Mouse (Mus musculus) hindbrain, postnatal 0 days (tissue): ENCODE data around the gene Kdm4b. TPM values are rescaled to one million over a fixed set of nuclear protein-coding genes. Genes with fewer than 3 reads are reported as not detected.

ENCODE experiments used
- ATAC-seq: fragments of 200-750 bp; cut with Nextera tagmentation; 2 replicates; pipeline ENCODE4 v1.8.0; 2017; ENCODE audit warnings: mild to moderate bottlenecking, moderate TSS enrichment, moderate library complexity
- DNase-seq: peaks from one replicate; pipeline ENCODE4 v3.0.0-alpha.2; 2015; ENCODE audit warnings: low spot score
- H3K27ac ChIP-seq: fragments of 300-500 bp; sonication (generic); 2 replicates; pipeline ENCODE4 v1.5.1; 2014; ENCODE audit warnings: mild to moderate bottlenecking
- H3K27me3 ChIP-seq: fragments of 300-500 bp; sonication (generic); 2 replicates; pipeline ENCODE4 v1.6.1; 2014; ENCODE audit warnings: low read length, mixed read lengths; ENCODE audit not compliant: insufficient read depth
- H3K36me3 ChIP-seq: fragments of 300-500 bp; sonication (generic); 2 replicates; pipeline ENCODE4 v1.6.1; 2014; ENCODE audit warnings: low read length, mixed read lengths; ENCODE audit not compliant: insufficient read depth
- H3K4me1 ChIP-seq: fragments of 300-500 bp; sonication (generic); 2 replicates; pipeline ENCODE4 v1.6.1; 2014; ENCODE audit warnings: antibody characterized with exemption, low read length, mixed read lengths; ENCODE audit not compliant: insufficient read depth
- H3K4me2 ChIP-seq: fragments of 300-500 bp; sonication (generic); 2 replicates; pipeline ENCODE4 v1.6.1; 2014; ENCODE audit warnings: low read depth, mild to moderate bottlenecking, low read length, moderate library complexity, mixed read lengths
- H3K4me3 ChIP-seq: fragments of 300-500 bp; sonication (generic); 2 replicates; pipeline ENCODE4 v1.5.1; 2014; ENCODE audit warnings: low read length
- H3K9ac ChIP-seq: fragments of 300-500 bp; sonication (generic); replicated peaks from 2 replicates; pipeline ENCODE4 v1.6.1; 2014; ENCODE audit warnings: mild to moderate bottlenecking, low read length, moderate library complexity, mixed read lengths
- H3K9me3 ChIP-seq: fragments of 300-500 bp; sonication (generic); 2 replicates; pipeline ENCODE4 v1.6.1; 2016; ENCODE audit warnings: low read length, mixed read lengths
- CTCF ChIP-seq: IDR thresholded peaks from 2 replicates; pipeline ENCODE4 v1.5.1; 2016; ENCODE audit warnings: antibody characterized with exemption, control low read depth, low read depth
- WGBS: fragments of 180-500 bp; shearing (Covaris S2); extraction: QIAGEN DNeasy Blood & Tissue Kit; methylation state at CpG from one replicate; pipeline ENCODE4 v1.1.7; 2014; 5-methylcytosine and 5-hydroxymethylcytosine counted together
- polyA plus RNA-seq: library from polyadenylated mRNA; unstranded; fragments of >200 nt; fragmentation: Nextera tagmentation; extraction: Ambion mirVana; gene quantifications from 2 replicates; pipeline ENCODE4 v1.2.1, GENCODE M21; 2015
- total RNA-seq: library from RNA; depleted of rRNA; stranded (reverse); fragments of >200 nt; gene quantifications from 2 replicates; pipeline ENCODE4 v1.2.3, GENCODE M21; 2014

The Kdm4b gene
- total and polyA plus RNA-seq, 2 experiments from 2014 or later, result 42.5 to 144 TPM

DNA sequence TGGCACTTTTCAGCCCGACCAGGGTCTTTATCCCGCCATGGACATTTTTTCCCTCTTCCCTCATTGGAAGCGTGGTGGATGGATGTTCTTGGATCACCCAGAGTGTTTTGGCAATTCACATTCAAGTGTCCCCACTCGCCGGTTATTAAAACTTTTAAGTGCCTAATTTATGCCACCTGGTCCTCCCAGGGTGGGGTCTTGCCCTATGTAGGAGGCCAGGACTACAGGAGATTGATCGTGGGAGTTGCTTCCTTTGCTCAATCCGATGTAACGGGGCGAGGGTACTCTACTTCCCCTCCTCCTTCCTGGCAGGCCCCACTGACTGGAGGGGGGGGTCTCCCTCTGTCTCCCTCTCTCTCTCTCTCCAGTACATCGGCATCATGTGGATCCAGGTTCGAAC, 21.1 kb upstream of the Kdm4b start:
- Histone ChIP-seq H3K4me1 (no peaks in the 10 kb centered on the region; the same call in 1 of the 2 replicates), H3K9ac (peak overlapping the region; percentile 41; the same call in 1 of the 2 replicates), H3K9me3 (no peaks in the 10 kb centered on the region), H3K27ac (no peak overlapping the region), H3K36me3 (no peaks in the 10 kb centered on the region), H3K4me3 (peak overlapping the region; percentile 74), H3K4me2 (peak overlapping the region; percentile 96), H3K27me3 (no peaks in the 10 kb centered on the region)
- DNase-seq (no peak), ATAC-seq (no peak)
- no peak for TF ChIP-seq CTCF
- WGBS, result 9% methylated on average over 11 of the region's 11 CpGs

DNA sequence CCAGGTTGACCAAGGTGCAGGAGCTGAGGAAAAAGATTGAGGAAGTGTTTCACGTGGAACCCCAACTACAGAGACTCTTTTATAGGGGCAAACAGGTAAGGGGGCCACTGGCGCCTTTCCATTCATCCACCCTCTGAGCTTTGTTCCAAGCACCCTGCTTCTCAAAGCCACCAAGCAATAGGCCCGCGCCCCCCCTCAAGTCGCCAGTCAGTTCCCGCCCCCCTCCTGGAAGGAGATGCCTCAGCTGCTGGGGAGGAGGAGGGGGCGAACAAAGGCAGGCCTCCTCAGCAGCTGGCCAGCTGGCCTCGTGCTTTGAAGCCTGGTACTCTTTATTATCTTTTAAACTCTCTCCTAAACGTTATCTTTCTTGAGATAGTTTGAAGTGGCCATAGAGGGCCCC, 20.7 kb upstream of the Kdm4b start:
- H3K4me1 ChIP-seq, result no peaks in the 10 kb centered on the region; the same call in 1 of the 2 replicates
- no peak for DNase-seq
- 30% methylated on average over 9 of the region's 9 CpGs for WGBS
- H3K36me3 ChIP-seq, result no peaks in the 10 kb centered on the region
- H3K4me3 ChIP-seq, result peak overlapping the region; percentile 74
- no peak for ATAC-seq
- TF ChIP-seq CTCF, result no peak
- peak overlapping the region; percentile 41; the same call in 1 of the 2 replicates for H3K9ac ChIP-seq
- H3K9me3 ChIP-seq, result no peaks in the 10 kb centered on the region
- no peak overlapping the region for H3K27ac ChIP-seq
- peak overlapping the region; percentile 96 for H3K4me2 ChIP-seq
- H3K27me3 ChIP-seq, result no peaks in the 10 kb centered on the region

DNA sequence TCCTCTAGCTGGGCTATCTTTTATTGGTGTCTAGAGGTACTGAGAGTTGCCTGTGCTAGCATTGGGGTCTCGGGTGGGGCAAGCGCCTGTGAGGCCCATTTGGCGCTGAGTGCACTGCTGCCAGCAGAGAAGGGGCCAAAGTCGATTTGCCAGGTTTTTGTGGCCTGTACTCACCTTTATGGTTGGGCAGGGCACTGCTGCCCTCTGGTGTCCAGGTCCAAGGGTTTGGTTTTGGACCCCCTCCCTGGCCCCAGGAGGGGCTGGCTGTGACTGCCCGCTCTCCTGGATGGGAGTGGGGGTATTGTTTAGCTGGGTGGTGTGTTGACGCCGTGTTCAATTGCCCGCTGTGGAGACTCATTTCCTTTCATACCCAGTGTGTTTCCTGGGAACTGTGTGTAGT, 20.0 kb upstream of the Kdm4b start:
- Histone ChIP-seq H3K4me3 (no peak overlapping the region), H3K4me2 (no peak overlapping the region), H3K9ac (no peak overlapping the region), H3K36me3 (no peaks in the 10 kb centered on the region), H3K27me3 (no peaks in the 10 kb centered on the region), H3K27ac (no peak overlapping the region), H3K9me3 (no peaks in the 10 kb centered on the region), H3K4me1 (no peaks in the 10 kb centered on the region; the same call in 1 of the 2 replicates)
- TF ChIP-seq CTCF, result peak; percentile 54
- no peak for DNase-seq
- no peak for ATAC-seq
- 54% methylated on average over 8 of the region's 8 CpGs for WGBS

DNA sequence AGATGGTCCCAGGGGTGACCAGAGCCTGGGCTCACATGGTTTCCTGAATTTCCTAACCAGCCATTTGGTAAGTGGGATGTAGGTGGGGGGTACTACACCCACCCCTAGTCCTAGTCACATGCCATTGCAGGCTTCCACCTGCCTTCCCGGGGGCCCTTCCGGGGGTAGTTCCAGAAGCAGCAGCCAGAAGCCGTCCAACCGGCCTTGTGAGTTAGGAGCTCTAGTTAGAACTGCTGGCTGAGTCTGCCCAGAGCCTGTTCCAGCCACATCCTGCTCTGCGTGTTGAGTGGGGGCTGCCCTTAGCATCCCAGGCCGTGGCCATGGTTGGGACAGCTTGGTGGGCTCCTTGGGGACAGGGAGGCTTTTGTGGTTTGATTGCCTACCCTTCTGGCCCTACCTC, 17.8 kb upstream of the Kdm4b start:
- no peaks in the 10 kb centered on the region; the same call in 1 of the 2 replicates for H3K4me1 ChIP-seq
- H3K36me3 ChIP-seq, result no peaks in the 10 kb centered on the region
- WGBS, result 85% methylated on average over 6 of the region's 6 CpGs

GRCm38 (mm10) chr17:56309191-56309945, 16.5 kb upstream of the Kdm4b start:
- no peak for TF ChIP-seq CTCF
- WGBS, result 87% methylated on average over 15 of the region's 15 CpGs
- no peak for DNase-seq
- H3K9ac ChIP-seq, result no peak overlapping the region
- no peak overlapping the region for H3K4me2 ChIP-seq
- ATAC-seq, result no peak
- no peaks in the 10 kb centered on the region; the same call in 1 of the 2 replicates for H3K4me1 ChIP-seq
- no peak overlapping the region for H3K4me3 ChIP-seq
- no peak overlapping the region for H3K27ac ChIP-seq
- no peaks in the 10 kb centered on the region for H3K9me3 ChIP-seq
- H3K27me3 ChIP-seq, result no peaks in the 10 kb centered on the region
- no peaks in the 10 kb centered on the region for H3K36me3 ChIP-seq

More for the DNA sequence above, 17.8 kb upstream of the Kdm4b start:
- Histone ChIP-seq H3K27me3 (no peaks in the 10 kb centered on the region), H3K9me3 (no peaks in the 10 kb centered on the region), H3K4me2 (no peak overlapping the region), H3K9ac (no peak overlapping the region), H3K27ac (no peak overlapping the region), H3K4me3 (no peak overlapping the region)
- DNase-seq (no peak), ATAC-seq (no peak)
- no peak for TF ChIP-seq CTCF

- DNase-seq, result no peak
- 66% methylated on average over 3 of the region's 3 CpGs for WGBS
These were observed 1.4 kb upstream of the Kdm4b start for GRCm38 (mm10) chr17:56324419-56324818.

More at GRCm38 (mm10) chr17:56324419-56324818, 1.4 kb upstream of the Kdm4b start:
- Histone ChIP-seq H3K9me3 (no peaks in the 10 kb centered on the region), H3K4me1 (peaks cover 14% of the 10 kb centered on the region), H3K4me2 (no peak overlapping the region), H3K36me3 (no peaks in the 10 kb centered on the region), H3K4me3 (no peak overlapping the region), H3K27ac (no peak overlapping the region), H3K9ac (no peak overlapping the region), H3K27me3 (no peaks in the 10 kb centered on the region)
- TF ChIP-seq CTCF, result no peak
- ATAC-seq, result no peak
